Mouse (Mus musculus): ENCODE results near the gene Rack1. TPM values are rescaled to one million over a fixed set of nuclear protein-coding genes. Genes with fewer than 3 reads are reported as not detected.
"Not testable (repeated sequence)": the region's sequence is repeated elsewhere in the genome, so short reads cannot be mapped to it uniquely, and the experiment has no call there.

Gene Rack1
- total RNA-seq, 2 experiments from 2014 or later = 383 to 424 TPM

DNA sequence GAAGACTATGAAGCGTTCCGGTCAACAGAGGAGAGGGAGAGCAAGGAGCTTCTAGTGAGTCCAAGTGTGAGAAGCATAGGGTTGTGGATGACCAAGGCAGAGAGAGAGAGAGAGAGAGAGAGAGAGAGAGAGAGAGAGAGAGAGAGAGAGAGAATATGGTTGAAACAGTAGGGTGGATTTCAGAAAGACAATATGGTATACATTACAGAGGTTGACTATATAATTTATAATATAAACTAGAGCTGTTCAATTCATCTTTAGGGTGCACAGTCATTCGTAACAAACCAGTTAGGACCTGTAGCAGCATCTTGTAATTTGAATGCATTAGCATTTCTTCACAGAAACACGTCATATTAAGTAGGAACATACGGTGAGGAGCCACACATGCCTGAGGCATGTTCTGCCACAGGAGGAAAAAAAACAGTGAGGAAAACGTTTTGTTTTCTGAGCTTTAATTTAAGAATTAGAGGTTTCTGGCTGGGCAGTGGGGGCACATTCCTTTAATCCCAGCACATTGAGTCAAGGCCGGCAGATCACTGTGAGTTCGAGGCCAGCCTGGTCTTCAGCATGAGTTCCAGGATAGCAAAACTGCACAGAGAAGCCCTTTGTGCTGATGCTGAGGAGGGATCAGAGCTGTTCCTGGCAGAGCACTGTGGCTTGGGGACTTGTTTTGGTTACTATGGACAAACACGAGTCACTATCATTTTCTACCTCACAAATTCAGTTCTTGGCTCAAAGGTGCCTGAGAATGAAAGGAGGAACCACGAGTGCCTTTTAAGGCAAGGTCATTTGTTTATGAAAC is 38.9 kb downstream of the Rack1 start:
- intact Hi-C loops (cut with DNase I) = loop anchor here (2.0 kb wide), 1 partner anchor 14 kb away; no protein-coding TSS in a partner anchor
- no peak for DNase-seq
- Histone ChIP-seq H3K27ac (peak overlapping the region; percentile 98), H3K4me3 (peak overlapping the region; percentile 96)
- no peak for TF ChIP-seq CTCF (IDR thresholded peaks at IDR 0.05)

- intact Hi-C loops (cut with DNase I) = no loop called here
- Histone ChIP-seq H3K4me3 (no peak overlapping the region), H3K27ac (no peak overlapping the region)
- no peak for DNase-seq
- TF ChIP-seq CTCF (IDR thresholded peaks at IDR 0.05) = no peak
These were observed 40.7 kb downstream of the Rack1 start for GRCm38 (mm10) chr11:48840805-48841204.

DNA sequence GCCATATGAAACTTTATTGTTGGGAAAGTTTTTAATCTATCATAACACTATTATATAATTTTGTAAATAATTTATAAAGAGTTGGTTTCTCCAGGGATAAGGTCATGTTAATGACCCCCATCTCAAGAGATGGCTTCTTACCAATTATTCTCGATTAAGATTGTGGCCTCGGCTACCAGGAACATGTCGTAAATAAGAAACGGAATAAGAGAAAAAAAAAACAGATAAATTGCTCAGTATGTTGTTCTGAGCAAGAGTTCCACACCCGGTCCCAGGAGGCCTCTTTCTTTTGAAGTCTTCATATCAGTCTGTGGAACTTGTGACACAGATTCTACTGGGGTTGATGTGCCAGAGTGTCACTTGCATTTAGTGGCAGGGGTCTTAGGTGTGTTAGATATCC is 41.1 kb downstream of the Rack1 start:
- intact Hi-C loops (cut with DNase I) = no loop called here
- DNase-seq = no peak
- no peak for TF ChIP-seq CTCF (IDR thresholded peaks at IDR 0.05)
- Histone ChIP-seq H3K27ac (0 out of 2 replicates have a peak overlapping the region, but pooled peaks have one; percentile 1), H3K4me3 (no peak overlapping the region)

- no peak for TF ChIP-seq CTCF (IDR thresholded peaks at IDR 0.05)
- DNase-seq = no peak
- intact Hi-C loops (cut with DNase I) = no loop called here
These were observed 42.3 kb downstream of the Rack1 start for GRCm38 (mm10) chr11:48842378-48842792.

DNA sequence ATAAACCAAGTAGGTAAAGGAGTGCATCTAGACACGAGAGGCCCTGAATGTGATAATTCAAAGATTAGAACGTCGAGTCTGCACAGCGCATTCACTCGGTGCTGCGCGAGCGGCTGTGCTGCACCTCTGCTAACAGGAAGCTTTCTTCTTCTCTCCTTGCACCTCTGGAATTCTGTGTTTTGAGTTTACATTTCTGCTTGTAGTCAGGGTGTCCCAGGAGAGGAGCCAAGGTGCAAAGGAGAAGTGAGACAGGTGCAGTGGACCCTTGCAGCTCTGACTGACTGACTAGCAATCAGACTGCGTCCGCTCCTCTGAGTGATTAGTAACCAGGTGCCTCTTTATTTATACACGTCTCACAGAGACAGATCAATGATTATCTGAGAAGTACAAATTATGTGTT is 43.1 kb downstream of the Rack1 start:
- Histone ChIP-seq H3K4me3 (no peak overlapping the region), H3K27ac (peak overlapping the region; percentile 35; the same call in 1 of the 2 replicates)
- intact Hi-C loops (cut with DNase I) = no loop called here
- no peak for DNase-seq
- no peak for TF ChIP-seq CTCF (IDR thresholded peaks at IDR 0.05)

More at GRCm38 (mm10) chr11:48842378-48842792, 42.3 kb downstream of the Rack1 start:
- peak overlapping the region; percentile 35; the same call in 1 of the 2 replicates for H3K27ac ChIP-seq
- H3K4me3 ChIP-seq = no peak overlapping the region

DNA sequence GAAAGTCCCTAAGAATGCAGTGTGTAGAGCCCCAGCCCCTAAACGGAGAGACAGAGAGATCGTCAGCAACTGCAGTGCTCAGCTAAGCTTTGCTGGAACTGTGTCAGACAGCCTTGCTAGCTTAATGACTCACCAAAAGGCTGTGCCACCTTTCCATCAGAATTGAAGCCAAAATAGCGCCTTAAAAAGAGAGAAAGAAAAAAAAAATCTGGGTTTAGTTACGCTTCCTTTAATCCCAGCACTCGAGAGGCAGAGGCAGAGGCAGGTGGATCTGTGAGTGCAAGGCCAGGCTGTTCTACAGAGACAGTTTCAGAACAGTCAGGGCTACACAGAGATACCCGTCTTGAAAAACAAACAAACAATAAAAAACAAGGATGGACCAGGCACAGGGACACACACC is 44.2 kb downstream of the Rack1 start:
- H3K27ac ChIP-seq = peak overlapping the region; percentile 76
- no peak for TF ChIP-seq CTCF (IDR thresholded peaks at IDR 0.05)
- DNase-seq = peak; percentile 29
- H3K4me3 ChIP-seq = peak overlapping the region; percentile 30
- intact Hi-C loops (cut with DNase I) = no loop called here

GRCm38 (mm10) chr11:48845244-48845815 is 45.2 kb downstream of the Rack1 start:
- Histone ChIP-seq H3K27ac (peak overlapping the region; percentile 76), H3K4me3 (peak overlapping the region; percentile 29)
- TF ChIP-seq CTCF (IDR thresholded peaks at IDR 0.05) = no peak
- intact Hi-C loops (cut with DNase I) = no loop called here
- peak; percentile 66 for DNase-seq

DNA sequence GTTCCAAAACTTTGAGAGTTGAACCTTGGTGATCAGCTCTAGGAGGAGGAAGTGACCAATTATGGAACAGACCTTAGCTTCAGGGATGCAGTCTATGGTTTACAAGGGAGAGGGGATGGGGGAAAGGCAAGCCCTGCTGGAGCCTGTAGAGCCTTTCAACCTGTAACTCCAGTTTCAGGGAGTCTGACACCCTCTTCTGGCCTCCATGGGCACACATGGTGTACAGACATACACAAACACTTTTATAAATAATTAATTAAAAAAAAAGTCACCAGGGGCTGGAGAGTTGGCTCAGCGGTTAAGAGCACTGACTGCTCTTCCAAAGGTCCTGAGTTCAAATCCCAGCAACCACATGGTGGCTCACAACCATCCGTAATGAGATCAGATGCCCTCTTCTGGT is 46.2 kb downstream of the Rack1 start:
- intact Hi-C loops (cut with DNase I); H3K4me3 ChIP-seq; DNase-seq; H3K27ac ChIP-seq: not testable (repeated sequence)

- TF ChIP-seq CTCF (IDR thresholded peaks at IDR 0.05) = no peak
- intact Hi-C loops (cut with DNase I) = no loop called here
- no peak overlapping the region for H3K4me3 ChIP-seq
- DNase-seq = no peak
- H3K27ac ChIP-seq = no peak overlapping the region
These were observed 46.7 kb downstream of the Rack1 start for GRCm38 (mm10) chr11:48846881-48847280.

DNA sequence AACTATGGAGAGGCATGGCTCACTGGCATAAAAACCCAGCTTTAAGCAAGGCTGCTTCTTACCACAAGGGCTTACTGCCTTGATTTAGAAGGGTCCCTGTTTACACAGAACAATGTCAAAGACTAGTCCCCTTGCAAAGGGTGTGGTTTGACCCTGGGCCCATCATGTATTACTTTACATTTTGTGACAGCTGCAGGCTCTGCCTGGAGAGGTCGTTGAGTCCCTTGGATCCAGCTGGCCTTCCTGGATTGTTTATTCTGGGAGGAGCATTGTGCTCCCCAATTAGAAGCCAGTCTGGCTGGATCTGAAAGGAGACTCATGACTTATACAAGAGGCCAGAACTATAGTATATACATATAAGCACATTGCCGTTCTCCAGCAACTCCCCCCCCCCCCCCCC is 50.1 kb downstream of the Rack1 start:
- Histone ChIP-seq H3K4me3 (no peak overlapping the region), H3K27ac (peak overlapping the region; percentile 43)
- no peak for TF ChIP-seq CTCF (IDR thresholded peaks at IDR 0.05)
- DNase-seq = no peak
- intact Hi-C loops (cut with DNase I) = no loop called here

DNA sequence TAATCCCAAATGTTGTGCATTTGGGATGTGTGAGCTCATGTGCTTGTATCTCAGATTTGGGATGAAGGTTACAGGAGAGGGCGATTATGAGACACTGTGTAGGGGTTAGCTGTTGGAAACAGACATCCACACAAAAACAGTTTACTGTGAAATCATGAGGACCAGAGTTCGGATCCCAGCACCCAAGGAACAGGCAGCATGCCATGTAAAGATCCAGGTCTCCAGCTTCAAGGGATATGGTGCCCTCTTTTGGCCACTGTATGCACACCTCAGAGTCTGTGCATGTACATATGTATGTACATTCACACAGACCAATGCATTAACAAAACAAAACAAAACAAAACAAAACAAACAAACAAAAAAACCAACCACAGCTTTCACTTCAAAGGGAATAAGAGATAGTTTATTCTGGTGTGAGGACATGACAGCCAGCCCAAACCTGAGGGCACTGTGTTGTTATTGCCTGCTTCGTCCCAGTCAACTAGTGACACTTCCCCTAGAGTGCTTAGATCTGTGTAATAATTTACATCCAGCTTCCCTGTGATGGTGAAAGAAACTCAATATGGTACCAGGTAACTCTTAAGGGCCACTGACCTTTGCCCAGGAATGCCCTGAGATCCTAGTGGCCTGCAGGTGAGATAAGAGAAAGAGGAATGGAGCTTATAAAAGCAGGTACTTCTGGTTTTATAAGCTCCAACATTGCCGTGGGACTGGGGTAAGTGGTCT is 51.3 kb downstream of the Rack1 start:
- TF ChIP-seq CTCF (IDR thresholded peaks at IDR 0.05) = peak; percentile 33; the same call in 1 of the 2 replicates
- Histone ChIP-seq H3K27ac (peak overlapping the region; percentile 88), H3K4me3 (no peak overlapping the region)
- intact Hi-C loops (cut with DNase I) = no loop called here
- DNase-seq = no peak

DNA sequence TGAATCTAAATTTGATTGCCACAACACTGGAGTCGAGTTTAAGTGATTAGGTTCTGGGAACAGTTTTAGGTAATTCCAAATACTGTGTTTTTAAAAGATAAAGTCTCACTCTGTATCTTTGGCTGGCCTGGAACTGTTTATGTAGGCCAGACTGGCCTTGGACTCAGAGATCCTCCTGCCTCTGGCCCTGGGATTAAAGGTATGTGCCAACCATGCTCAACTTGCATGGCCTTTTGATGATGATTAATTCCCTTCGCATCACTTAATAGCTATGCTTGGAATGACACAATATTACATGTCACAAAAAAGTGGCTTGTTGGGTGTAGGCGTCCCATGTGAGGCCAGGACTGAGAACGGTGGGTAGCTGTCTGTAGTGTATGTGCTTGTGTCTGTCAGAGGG is 52.1 kb downstream of the Rack1 start:
- intact Hi-C loops (cut with DNase I) = loop anchor here (2.0 kb wide), 1 partner anchor 13 kb away; no protein-coding TSS in a partner anchor
- no peak for DNase-seq
- peak overlapping the region; percentile 80 for H3K4me3 ChIP-seq
- no peak for TF ChIP-seq CTCF (IDR thresholded peaks at IDR 0.05)
- H3K27ac ChIP-seq = peak overlapping the region; percentile 88

Measured in gastrocnemius, adult 2 months (tissue).